Mouse (Mus musculus) thymus, adult 2 months (tissue): ENCODE measurements around the gene Hist1h1a.
A peak's percentile ranks its signal among the peaks of the same experiment; 100 is the strongest.

Experiments used
- CTCF ChIP-seq: fragments of 200-500 bp; IDR thresholded peaks from 2 replicates; pipeline ENCODE4 v1.5.1; 2012; ENCODE audit warnings: mild to moderate bottlenecking, control low read depth, low read length, moderate library complexity, borderline replicate concordance; ENCODE audit not compliant: control insufficient read depth, poor library complexity, insufficient read depth; ENCODE audit errors: extremely low read depth
- POLR2A ChIP-seq: fragments of 200-500 bp; IDR thresholded peaks from 2 replicates; pipeline ENCODE4 v1.6.1; 2012; ENCODE audit warnings: mild to moderate bottlenecking, low read length, control low read depth, moderate library complexity; ENCODE audit not compliant: control insufficient read depth, poor library complexity, insufficient read depth; ENCODE audit errors: extremely low read depth

GRCm38 (mm10) chr13:23739069-23739921 lies 24.2 kb upstream of the Hist1h1a start:
- TF ChIP-seq CTCF (no peak), POLR2A (peak; percentile 81)
